38 mouse cellular contexts compared by ENCODE assay signal in genomic region chr15:101172016-101172415, GRCm38 (mm10). TPM values are rescaled to one million over a fixed set of nuclear protein-coding genes. Genes with fewer than 3 reads are reported as not detected.
"Had no signal": no experiment of that assay in that cellular context is flagged by ENCODE, and none has a peak within 500 bp of the region (broad histone marks: within the 10 kb centered on the region; RNA-seq: fewer than 3 reads in every experiment).

No protein-coding gene starts in this region.

- DNase-seq: gastrocnemius, postnatal 14 days; gastrocnemius, postnatal 36 days; heart, adult 18-20 months; heart, postnatal 14 days; heart, postnatal 36 days; kidney, adult 18-20 months; kidney, adult 8-10 months; kidney, postnatal 10 days; kidney, postnatal 4 days; liver; liver, embryonic 13.5 days; liver, postnatal 0 days had no signal

- H3K36me3 ChIP-seq: heart, embryonic 10.5 days; heart, embryonic 13.5 days; heart, embryonic 15.5 days; hindbrain, embryonic 13.5 days; hindbrain, embryonic 15.5 days; limb, embryonic 10.5 days; limb, embryonic 12.5 days; liver, embryonic 13.5 days; liver, embryonic 15.5 days had no signal

- H3K9me3 ChIP-seq: heart, embryonic 10.5 days; heart, embryonic 13.5 days; heart, embryonic 15.5 days; hindbrain, embryonic 13.5 days; hindbrain, embryonic 15.5 days; limb, embryonic 10.5 days; limb, embryonic 12.5 days; liver, embryonic 13.5 days; liver, embryonic 15.5 days had no signal

- H3K27ac ChIP-seq: heart, embryonic 10.5 days; heart, embryonic 13.5 days; heart, embryonic 15.5 days; hindbrain, embryonic 13.5 days; hindbrain, embryonic 15.5 days; hindbrain, postnatal 0 days; layer of hippocampus, adult 2 months; left cerebral cortex, adult 2 months; limb, embryonic 10.5 days; limb, embryonic 12.5 days; liver, embryonic 13.5 days; liver, embryonic 15.5 days had no signal

- H3K27me3 ChIP-seq: heart, embryonic 15.5 days; hindbrain, embryonic 15.5 days had no signal

- H3K4me3 ChIP-seq: heart, embryonic 10.5 days; heart, embryonic 13.5 days; heart, embryonic 15.5 days; hindbrain, embryonic 13.5 days; hindbrain, embryonic 15.5 days; layer of hippocampus, adult 2 months; left cerebral cortex, adult 2 months; limb, embryonic 10.5 days; limb, embryonic 12.5 days; liver, embryonic 13.5 days; liver, embryonic 15.5 days had no signal

- H3K9ac ChIP-seq: heart, embryonic 13.5 days; heart, embryonic 15.5 days; hindbrain, embryonic 13.5 days; hindbrain, embryonic 15.5 days; limb, embryonic 12.5 days; liver, embryonic 13.5 days; liver, embryonic 15.5 days; liver, postnatal 0 days had no signal

RNA-seq across cellular contexts. Expression of gene Ankrd33, which starts 56.5 kb away (rescaled TPM):
- total RNA-seq: gastrocnemius, adult 18-20 months; gastrocnemius, adult 8-10 months; gastrocnemius, postnatal 14 days; gastrocnemius, postnatal 36 days; heart, adult 18-20 months; heart, adult 8-10 months; heart, postnatal 14 days; heart, postnatal 36 days; hematopoietic stem cell, adult 5-6 weeks; hindbrain, postnatal 0 days; layer of hippocampus, adult 2 months; layer of hippocampus, postnatal 10 days; layer of hippocampus, postnatal 25 days; left cerebral cortex, adult 2 months had no signal
- polyA plus RNA-seq: gonadal fat pad, adult 2 months; heart, embryonic 10.5 days; heart, embryonic 13.5 days; heart, embryonic 15.5 days; heart, postnatal 0 days; hindbrain, embryonic 11.5 days; hindbrain, embryonic 13.5 days; hindbrain, embryonic 15.5 days; hindbrain, postnatal 0 days; intestine, embryonic 14.5 days; intestine, embryonic 16.5 days; kidney, embryonic 14.5 days; kidney, embryonic 16.5 days; limb, embryonic 10.5 days; limb, embryonic 12.5 days; limb, embryonic 14.5 days; liver, embryonic 11.5 days; liver, embryonic 13.5 days; liver, embryonic 15.5 days; liver, postnatal 0 days had no signal
